Mouse (Mus musculus): ENCODE data around the gene Rras2.

DNA sequence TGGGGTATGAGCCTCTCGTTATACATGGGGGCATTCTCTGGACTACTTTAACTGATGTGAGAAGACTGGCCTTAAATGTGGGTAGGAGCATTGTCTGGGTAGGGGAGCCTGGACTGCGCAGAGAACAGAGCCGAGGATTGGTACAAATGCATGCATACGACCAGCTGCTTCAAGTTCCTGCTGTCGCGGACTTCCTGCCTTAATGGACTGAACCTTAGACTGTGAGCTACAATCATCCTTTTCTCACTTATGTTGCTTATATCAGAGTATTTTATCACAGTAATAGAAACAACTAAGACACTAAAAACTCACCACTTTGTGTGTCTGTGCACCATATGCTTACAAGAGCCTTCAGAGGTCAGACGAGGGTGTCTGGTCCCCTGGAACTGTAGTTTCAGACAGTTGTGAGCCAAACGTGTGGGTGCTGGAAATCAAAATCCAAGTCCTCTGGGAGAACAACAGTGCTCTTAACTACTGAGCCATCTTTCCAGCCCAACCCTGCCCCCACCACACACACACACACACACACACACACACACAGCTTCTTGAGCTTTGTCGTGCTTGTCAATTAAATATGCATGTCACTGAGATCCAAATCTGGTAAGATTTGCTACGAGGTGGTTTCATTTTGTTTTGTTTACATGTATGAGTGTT, 26.6 kb downstream of the Rras2 start:
- TF ChIP-seq CTCF (IDR thresholded peaks at IDR 0.05; ENCODE audit: extremely low read depth, insufficient read depth, low read length) (no peak), POLR2A (IDR thresholded peaks at IDR 0.05; ENCODE audit: extremely low read depth, insufficient read depth, low read length) (no peak)
